Mouse (Mus musculus) spleen, postnatal 4 days (tissue): Measurements from ENCODE around the gene Gm47996.
"Not testable (repeated sequence)": the region's sequence is repeated elsewhere in the genome, so short reads cannot be mapped to it uniquely, and the experiment has no call there.

Experiments
- DNase-seq, 2 experiments: peaks; one replicate each; pipeline ENCODE4 v3.0.0; 2022; ENCODE audit warnings: low spot score in 2 of 2

Gm47996 gene

DNA sequence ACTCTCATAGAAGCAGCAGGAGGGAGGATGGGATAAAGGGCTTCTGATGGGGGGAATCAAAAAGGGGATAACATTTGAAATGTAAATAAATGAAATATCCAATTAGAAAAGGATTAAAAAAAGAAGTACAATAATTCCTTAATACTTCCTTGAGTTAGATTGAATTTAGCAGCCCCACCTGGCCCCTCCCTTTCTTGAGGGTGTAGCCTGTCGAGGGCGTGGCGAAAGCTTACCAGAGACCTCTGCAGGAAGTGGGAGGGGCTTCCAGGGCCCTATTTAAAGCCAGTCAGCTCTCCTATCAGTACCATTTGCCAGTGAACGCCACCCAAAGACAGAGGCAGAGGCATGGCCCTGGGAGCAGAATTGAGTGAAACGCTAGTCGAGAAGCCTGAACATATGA lies 6.1 kb upstream of the Gm47996 start, which contains the start of gene 3110040M04Rik:
TSS of gene 3110040M04Rik (plus strand) at position 304 of the 400 bp plus-strand sequence.
- DNase-seq, result not testable (repeated sequence)

DNA sequence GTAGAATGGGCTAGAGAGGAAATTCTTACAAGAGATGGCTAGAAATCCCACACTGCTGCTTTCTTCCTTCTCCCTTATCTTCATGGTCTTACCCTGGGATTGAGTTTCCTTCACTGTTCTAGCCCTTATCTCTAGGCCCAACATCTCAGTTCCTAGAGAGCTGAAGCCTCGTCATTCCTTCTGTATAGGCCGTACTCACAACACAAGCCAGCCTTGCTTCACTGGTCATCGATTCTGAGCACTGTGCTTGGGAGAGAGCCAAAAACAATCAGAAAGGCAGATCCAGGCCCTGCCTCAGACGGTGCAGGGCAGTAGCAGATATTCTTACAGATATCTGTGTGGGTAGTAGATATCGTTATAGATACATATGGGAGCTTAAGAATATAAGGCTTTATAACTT lies 1.4 kb upstream of the Gm47996 start:
- DNase-seq, result not testable (repeated sequence)

DNA sequence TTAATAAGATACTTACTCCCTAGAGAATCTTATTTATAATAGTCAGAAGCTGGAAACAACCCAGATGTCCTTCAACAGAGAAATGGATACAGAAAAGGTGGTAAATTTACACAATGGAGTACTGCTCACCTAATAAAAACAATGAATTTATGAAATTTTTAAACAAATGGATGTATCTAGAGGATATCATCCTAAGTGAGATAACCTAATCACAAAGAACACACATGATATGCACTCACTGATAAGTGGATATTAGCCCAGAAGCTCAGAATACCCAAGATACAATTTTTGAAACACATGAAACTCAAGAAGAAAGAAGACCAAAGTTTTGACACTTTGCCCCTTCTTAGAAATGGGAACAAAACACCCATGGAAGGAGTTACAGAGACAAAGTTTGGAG lies 987 bp upstream of the Gm47996 start:
- not testable (repeated sequence) for DNase-seq

DNA sequence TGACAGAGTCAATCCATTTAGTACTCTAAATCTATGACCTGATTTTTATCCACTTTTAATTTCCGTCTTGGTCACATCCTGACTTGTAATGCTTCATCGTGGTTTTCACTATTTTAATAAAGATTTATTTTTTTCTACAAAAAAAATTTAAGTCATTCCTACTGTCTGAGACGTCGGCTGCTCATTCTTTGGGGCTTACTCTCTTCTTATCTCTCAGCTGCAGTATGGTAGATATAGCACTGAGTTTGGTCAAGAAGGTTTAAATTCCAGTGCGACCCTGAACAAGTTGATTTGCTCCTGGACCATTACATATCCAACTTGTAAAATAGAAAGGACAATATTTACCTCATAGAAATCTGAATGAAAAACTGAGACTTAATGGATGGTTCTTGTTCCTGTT lies 1.7 kb downstream of the Gm47996 start:
- DNase-seq, result not testable (repeated sequence)

DNA sequence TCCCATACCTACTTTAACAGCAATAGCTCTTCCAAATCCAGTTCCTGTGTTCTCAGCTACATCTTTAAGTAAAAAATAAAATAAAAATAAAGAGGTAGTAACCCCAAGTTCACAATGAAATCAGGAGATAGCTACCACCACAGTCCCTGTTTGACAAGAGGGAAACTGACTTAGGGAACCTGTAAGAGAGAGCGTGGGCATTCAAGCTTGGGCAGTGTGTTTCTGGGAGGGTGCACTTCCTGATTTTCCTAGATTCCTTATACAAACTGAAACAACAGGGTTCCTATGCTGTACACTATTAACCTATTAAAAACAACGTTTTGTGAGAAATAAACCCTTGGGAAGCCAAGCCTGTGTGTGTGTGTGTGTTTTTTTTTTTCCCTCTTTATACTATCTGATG lies 4.9 kb downstream of the Gm47996 start:
- DNase-seq, result no peak

DNA sequence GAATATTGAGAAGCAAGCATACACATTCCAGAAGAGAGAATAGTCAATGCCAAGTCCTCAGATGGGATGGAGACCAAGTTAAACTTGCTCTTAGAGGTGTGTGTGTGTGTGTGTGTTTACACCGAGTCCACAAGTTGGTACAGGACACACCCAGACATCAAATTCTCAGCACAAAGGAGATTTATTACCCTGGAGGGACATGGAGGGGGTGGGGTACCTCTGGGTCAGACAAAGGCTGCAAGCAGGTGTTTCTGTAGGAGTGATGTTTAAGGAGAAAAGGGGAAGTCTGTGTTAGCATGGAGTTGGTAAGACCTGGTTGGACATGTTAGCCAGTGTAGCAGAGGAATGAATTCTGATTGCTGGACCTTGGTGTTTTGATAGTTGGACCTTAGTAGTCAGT lies 6.1 kb downstream of the Gm47996 start:
- no peak for DNase-seq

DNA sequence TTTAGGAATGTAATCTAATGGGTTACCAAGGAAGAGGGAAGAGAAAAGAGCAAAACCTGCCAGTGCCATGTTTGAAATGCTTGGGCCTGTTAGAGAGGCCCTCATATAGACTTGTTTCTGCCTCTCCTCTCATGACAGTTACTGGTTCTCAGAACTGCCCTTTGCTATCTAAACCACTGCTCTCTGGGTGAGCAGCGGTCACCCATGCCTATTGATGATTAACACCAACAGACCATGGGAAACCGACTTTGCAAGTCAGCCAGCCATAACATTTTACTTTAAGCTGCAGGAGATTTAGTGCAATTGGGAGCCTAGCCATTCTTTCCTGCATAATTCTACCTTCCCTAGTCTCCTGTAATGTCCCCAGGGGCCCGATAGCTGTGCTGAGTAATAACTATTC lies 6.5 kb downstream of the Gm47996 start:
- no peak for DNase-seq

DNA sequence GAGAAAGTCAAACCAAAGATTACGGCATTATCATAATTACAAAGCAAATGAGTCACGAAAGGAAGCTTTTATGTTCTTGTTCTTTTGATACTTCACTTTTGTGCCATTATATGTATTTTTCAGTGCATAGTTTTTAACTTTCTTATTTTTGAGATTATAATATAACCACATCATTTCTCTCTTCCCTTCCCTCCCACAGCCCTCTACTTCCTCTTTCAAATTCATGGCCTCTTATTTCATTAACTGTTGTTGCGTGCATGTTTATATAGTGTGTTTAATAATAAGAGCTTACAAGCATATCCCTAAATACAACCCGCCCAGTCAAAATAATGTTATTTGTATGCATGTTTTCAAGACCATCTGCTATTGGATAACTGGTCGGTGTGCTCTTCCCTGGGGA lies 9.1 kb downstream of the Gm47996 start:
- no peak for DNase-seq

DNA sequence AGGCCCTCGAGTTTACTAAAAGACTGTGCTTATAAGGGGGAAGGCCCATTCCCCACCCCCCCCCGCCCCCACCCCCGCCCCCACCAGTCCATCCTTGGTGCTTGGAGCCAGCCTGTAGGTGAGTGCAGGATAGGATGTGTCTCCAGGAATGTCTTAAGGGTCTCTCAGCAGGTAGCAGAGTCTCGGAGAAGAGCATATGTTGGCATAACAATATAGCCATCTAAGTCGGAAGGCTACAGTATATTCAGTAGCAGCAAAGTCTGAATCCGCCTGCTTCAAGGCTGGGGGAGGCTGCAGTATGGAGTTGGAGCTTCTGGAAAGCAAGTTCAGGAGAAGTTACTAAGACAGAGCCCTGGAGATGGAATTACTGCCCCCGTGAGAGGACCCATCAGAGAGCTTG lies 10.2 kb downstream of the Gm47996 start:
- DNase-seq, result no peak

DNA sequence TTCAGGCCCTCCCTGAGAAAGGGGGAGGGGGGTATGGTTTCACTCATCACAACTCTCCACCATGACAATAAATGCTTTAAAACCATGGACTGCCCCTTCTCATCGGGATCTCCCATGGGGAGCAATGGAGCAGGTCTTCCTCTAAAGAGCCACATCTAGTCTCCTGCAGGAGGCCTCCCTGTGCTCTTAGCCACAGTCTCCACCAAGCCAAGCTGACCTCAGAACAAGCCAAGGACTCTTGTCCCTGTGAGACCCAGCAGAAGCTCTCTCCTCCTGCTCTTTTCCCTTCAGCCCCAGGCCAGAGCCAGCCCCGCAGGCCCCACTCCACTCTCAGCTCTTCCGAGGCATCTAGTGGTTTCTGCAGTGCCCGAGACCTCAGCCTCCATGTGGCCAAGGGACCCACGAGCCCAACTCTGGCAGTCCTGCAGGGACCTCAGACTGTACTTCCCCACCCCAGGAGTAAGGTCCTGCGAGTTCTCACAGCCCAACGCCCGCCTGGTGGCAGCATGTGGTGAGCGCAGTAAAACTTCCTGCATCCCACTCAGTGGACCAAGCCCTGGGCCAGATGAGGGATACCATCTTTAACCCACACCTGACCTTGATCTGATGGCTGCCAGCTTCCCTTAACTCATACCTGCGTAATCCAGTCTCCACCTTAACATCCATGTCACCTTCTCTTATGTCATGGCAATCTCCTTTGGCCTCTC lies 12.8 kb downstream of the Gm47996 start:
- DNase-seq, result no peak

DNA sequence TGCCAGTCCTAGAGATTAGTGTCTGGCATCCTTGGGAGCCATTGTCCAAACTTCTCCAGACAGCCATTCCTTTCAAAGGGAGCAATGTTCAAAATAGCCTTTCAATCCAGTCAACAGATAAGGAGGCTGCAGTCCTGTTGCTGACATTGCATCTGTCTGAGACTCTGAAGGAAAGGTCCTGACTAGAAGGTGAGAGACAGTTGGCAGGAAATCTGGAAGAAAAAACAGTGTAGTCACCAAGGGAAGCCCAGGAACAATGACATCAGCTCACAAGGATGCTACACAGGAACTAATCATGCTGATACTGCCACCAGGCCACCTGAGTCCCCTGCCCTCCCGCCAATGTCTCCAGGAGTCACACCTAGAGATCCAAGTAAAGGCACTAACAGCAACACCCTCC lies 13.4 kb downstream of the Gm47996 start:
- DNase-seq, result no peak

DNA sequence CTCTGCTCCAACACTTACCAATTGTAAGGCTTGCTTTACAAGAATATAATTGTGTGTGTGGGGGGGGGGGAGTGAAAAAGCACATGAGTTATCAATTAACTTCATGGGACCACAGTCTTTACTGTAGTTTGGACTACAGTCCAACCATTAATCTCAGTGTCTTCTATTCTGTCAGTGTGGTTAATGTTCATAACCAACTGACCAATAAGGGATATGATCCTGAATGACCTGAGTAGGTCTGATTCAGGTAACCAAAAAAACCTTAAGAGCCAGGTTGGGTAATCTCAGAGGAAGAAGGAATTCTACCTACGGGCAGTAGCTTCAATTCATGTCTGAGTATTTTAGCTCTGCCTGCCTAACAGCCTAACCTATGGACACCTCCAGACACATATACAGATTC lies 14.6 kb downstream of the Gm47996 start:
- DNase-seq, result no peak

DNA sequence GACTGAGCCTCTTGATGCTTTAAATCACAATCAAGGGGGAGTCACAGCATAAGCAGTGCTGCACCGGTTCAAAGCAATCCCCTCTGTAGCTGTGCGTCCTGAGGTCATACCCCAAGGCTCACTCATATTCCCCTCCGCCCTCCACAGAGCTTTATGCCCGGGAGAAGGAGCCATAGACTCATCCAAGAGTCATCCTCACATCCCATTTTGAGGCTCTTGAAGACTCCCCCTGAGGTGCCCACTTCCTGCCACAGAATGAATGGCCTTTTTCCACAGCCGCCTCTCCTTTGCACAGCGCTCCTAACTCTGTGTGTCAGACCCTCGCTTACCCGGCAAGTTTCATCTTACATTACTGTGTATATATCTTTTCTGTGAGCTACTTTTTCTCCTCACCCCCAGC lies 17.6 kb downstream of the Gm47996 start:
- peak in 1 of 2 experiments; percentile 52 for DNase-seq

DNA sequence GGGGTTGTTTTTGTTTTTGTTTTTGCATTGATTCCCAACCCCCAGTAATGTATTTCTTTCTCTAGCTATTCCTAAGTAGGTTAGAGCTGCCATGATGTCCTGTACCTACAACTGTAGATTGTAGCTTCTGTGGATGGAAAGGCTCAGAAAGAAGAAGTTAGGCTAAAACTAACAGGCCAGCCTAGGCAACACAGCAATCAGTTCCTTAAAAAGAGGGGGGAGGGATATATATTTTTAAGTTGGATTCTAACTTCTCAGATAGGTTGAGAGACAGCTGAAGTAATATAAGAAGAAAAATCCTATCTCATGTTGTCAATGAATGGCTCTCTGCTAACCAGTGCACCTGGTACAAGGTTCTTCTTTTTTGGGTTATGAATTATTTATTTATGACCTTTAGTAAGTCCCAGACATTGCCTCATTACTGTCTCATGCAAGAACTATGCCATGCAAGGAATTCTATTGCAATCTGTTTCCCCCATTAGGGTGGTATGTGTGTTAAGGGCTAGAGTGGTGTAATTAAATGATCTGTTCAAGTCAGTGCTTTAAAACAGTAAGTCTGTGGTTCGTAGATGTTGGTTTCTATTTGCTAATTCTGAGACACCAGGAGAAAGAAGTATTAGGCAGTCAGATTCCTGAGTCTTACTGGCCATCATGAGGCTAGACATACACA lies 18.5 kb downstream of the Gm47996 start:
- no peak for DNase-seq

DNA sequence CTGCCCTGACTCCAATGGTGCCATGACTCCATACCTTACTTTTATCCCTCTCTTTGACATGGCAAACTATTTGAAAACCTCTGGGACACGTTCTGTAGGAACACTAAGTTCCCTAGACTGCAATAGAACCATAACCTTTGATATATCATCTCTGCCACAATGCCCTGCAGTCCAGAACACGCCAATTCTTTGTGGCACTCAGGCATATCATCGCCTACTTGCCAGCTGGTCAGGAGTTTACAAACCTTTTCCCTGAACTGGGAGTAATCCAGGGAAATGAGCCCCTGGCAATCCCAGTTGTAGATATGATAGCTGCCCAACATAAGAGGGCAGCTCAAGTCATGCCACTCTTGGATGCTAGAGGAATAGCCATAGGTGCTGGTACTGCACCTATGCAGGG lies 22.4 kb downstream of the Gm47996 start:
- no peak for DNase-seq

DNA sequence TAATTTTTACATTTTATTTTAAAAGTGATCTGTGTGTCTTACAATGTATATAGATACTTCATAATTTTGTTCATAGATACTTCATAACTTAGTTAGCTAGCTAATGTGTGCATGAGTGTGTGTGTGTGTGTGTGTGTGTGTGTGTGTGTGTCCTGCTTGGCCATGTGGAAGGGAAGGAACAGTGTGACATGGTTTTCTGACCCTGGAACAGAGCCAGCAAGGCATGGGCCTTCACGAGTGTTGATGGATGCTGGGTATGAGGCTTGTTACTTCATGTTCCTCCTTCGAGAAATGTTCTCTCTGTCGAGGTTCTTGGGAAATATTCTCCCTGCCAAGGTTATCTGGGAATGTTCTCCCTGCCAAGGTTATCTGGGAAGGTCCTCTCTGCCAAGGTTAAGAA lies 23.8 kb downstream of the Gm47996 start:
- DNase-seq, result no peak

DNA sequence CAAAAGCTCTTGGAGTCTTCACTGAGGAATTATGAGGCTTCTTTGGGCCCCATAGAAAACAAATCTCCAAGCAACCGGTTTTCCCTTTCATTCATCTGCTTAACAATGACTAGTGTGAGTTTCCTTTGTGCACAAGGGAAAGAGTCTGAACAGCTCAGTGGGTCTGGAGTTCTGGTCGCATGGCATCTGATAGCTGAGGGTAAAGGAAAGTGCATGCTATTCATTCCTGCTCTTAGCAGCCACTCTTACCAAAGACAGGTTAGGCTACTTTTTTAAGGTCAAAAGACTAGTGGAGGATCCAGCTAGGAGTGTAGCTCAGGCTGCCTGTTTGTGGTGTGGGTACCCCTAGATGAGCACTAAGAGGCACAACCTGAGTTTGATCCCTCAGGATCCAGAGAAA lies 25.6 kb downstream of the Gm47996 start:
- DNase-seq, result no peak

DNA sequence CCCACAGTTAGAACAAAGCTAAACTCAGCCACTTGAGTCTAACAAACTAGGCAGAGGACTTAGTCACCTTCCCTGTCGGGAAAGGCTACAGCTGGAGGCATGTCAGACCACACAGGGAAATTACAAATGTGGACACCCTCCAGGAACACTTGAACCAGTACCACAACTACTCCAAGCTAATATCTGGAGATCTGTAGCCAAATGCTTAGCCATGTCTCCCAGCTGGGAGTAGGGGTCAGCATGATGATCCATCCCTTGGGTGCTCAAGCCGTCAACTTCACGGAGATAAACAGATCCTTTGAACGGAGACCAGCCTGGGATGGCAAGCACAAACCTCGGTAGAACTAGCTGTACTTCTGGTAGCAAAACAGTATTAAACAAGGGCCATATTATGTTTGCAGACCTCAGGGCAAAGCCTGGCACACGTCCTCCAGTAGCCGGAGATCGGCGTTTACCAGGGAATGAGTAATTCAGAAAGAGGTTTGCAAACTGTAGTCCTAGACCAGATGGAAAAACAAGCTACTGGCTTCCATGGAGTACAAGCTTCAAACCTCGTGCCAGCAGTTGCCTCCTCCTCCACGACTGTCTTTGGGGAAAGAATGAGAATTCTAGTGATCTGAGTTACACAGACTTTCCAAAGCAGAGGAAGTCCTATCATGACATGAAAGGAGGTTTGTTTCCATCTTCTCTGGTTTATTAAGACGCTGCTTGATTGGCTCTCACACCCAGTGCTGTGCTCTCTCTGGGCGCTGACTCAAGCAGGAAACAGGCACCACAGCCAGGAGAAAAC lies 26.4 kb downstream of the Gm47996 start:
- DNase-seq, result no peak

DNA sequence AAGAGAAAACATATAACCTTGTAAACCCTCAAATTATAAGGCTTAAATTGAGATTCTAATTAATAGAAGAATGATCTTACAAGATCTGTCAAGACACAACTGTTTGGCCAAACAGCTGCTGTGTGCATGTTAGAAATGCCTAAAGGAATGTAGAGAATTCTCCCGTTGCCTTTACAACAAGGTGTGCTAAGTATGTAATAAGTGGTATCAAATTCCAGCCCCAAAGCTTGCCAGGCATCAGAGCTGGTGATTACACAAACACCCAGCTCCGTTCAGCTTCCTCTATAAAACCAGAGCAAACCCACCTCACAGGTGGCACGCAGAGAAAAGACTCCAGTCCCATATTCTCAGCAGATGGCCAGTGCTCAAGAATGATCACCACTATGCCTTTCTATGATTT lies 27.8 kb downstream of the Gm47996 start:
- no peak for DNase-seq

DNA sequence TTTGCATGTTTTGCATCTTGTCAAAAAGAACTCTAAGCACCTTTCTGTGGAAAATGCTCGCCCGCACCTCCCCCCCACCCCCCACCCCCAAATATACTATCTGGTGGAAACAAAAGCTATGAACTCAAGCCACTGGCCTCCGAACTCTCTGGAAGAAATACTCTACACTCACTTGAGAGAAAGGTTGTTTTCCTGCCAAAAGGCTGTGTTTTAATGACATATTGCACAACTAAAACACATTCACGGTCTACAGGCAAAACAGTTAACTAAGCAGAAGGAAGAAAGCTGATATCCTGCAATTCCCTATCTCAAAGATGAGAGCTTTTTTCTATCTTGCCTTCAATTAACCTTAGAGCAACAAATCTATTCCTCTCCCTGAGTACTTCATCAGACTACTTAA lies 33.4 kb downstream of the Gm47996 start:
- DNase-seq, result no peak

DNA sequence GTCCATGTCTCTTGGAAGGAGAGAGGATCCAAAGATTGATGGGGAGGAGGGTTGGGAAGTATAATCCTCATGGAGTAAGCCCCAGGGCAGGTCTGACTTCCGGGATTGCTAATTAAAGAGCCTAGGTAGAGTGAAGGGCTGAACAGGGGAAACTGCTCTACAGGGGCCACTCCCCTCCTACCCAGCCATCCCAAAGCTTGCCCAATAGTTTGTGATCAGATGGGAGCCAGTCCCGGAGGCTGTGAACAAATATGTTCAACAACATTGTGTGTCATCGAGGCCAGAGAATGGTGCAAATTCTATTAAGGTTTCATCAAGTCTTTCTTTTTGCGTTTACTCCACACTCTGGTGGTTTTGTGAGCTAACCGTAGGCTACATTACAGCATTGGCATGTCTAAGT lies 34.1 kb downstream of the Gm47996 start:
- DNase-seq, result no peak

DNA sequence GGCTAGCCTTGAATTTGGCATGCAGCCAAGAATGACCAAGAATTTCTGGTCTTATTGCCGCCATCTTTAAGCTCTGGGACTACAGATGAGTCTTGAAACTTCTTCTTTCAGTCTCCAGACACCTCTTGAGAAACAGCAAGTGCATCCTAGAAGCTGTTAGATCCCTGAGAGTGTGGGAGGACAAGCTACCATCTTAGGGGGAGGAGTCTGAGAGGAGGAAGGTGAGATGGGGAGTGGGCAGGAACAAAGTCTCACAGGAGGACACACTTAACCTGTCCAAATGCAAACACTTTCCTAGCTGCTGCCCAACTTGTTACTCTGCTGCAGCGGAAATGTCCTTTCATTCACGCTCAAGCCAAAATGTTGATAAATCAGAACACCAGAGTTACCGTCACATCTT lies 34.8 kb downstream of the Gm47996 start:
- no peak for DNase-seq

DNA sequence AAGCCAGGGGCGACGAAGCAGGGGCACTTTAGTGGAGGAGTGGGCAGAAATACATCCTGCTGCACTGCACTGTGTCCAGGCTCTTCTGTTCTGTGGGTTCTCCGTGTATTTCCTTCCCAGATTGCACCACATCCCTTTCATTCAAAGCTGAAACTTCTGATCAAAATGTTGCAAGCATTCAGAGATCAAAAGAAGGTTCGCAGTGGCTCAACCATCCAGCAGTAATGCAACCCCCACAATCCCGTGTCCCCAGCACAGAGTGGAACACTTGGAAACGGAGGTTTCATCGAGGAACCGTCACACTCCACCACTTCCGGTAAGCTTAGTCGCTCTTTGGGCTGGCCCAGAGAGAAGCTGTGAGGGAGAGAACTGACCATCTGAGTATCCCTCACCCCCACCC lies 35.2 kb downstream of the Gm47996 start:
- DNase-seq, result no peak
